Mouse (Mus musculus): ENCODE measurements around the gene Uqcr11.

GRCm38 (mm10) chr10:80434823-80435222 lies 28.2 kb upstream of the Uqcr11 start:
- no peak for TF ChIP-seq EP300 (IDR thresholded peaks at IDR 0.05; ENCODE audit: insufficient read depth, low read depth, low read length)
- TF ChIP-seq CTCF (IDR thresholded peaks at IDR 0.05): no peak
